Mouse (Mus musculus): ENCODE measurements at regions not wholly inside any gene's neighbourhood (a gene's known extent, or its start where the extent isn't known, plus 50 kb on each side); places are given as distances from the start of the nearest gene placed in this dataset.

DNA sequence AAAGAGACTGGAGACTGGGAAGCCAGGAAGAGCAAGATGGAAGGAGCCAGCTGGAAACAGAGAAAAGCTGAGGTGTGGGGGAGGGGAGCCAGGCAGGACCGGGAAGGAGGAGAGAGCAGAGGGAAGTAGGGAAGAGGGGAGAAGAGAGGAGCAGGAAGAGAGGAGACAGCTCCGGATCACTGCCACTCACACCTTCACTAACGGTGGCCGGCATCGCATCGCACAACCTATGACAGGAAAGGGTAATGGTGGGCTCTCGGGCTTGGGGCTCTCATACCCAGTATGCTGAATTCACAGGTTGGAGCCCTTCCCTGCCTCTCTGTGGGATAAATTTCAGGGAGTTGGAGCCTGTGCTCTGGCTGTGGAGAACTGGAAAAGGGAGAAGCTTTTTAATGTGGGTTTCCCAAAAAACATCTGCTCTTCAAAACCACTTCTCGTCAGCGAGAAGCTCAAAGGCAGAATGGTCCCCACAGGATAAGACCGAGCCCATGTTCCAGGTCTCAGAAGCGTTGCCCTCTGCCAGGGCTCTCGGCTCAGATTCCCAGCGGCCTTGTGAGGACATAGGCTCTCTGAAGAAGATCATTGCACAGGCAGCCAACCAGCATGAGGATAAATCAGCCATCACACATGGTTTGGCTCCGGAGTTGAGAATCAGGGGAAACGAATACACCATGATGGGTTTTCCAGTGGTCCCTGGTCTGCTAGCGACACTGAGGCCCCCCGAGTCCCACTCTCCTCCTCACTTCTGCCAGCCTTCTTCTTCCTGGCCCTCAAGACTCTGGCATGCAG is 53.8 kb upstream of the Coro2b start:
- no peak for DNase-seq (ENCODE audit: low spot score in 2 of 2)

- no peak for DNase-seq (ENCODE audit: low spot score in 2 of 2)
These were observed 54.3 kb upstream of the Coro2b start for GRCm38 (mm10) chr9:62591196-62591485.

DNA sequence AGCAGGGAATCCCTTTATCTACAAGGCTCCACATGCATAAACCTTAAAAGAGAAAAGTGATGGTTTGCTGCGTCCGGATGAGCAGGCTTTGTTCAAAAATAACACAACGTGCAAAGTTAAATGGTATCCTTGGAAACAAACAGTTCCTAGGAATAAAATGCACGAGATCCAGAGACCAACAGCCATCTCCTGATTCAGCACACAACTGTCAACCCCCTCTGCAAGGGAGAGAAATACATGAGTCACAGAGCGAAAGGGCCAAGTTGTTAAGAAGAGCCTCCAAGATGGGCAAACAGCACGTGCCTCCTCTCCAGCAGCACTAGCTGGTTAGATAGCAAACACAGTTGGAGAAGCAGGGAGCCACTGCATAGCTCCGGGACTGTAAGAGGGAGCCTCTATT is 61.2 kb upstream of the Coro2b start:
- no peak for DNase-seq (ENCODE audit: low spot score in 2 of 2)

DNA sequence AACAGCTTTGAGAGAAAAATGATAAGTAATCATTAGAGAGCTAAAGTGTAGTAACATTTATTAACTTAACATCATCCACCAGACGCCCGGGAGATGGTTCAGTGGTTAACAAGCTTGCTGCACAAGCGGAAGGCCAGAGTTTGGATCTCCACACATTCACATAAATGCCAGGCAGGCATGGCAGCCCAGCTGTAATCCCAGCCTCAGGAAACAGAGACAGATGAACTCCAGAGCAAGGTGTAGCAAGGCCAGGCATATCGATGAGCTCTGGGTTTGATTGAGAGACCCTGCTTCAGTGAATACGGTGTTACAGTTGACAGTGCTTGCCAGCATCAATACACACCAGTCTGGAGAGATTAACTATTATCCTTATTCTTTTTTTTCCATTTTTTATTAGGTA is 62.1 kb upstream of the Coro2b start:
- peak in 1 of 2 experiments; percentile 2 for DNase-seq (ENCODE audit: low spot score in 2 of 2)

GRCm38 (mm10) chr9:62610526-62610925 is 67.1 kb upstream of the Itga11 start:
- no peak for DNase-seq (ENCODE audit: low spot score in 2 of 2)

GRCm38 (mm10) chr9:62611452-62611851 is 66.2 kb upstream of the Itga11 start:
- DNase-seq (ENCODE audit: low spot score in 2 of 2), result no peak

- no peak for DNase-seq (ENCODE audit: low spot score in 2 of 2)
These were observed 64.6 kb upstream of the Itga11 start for GRCm38 (mm10) chr9:62613053-62613452.

GRCm38 (mm10) chr9:62613806-62614205 is 63.8 kb upstream of the Itga11 start:
- no peak for DNase-seq (ENCODE audit: low spot score in 2 of 2)

GRCm38 (mm10) chr9:62614950-62615349 is 62.7 kb upstream of the Itga11 start:
- DNase-seq (ENCODE audit: low spot score in 2 of 2), result no peak

- DNase-seq (ENCODE audit: low spot score in 2 of 2), result no peak
These were observed 61.8 kb upstream of the Itga11 start for GRCm38 (mm10) chr9:62615799-62616198.

DNA sequence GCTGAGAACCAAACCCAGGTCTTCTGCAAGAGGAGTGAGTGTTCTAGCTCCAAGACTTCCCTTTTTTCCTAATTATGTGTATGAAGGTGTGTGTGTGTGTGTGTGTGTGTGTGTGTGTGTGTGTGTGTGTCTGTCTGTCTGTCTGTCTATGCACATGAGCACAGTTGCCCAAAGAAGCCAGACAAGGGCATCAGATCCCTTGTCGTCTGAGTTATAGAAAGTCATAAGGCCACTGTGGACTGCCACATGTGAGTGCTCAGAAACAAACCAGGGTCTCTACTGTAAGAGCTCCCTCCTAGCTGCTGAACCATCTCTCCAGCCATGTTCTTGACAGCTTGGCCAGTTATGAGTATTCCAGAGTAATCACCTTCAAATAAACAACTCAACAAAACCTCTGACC is 58.6 kb upstream of the Itga11 start:
- DNase-seq (ENCODE audit: low spot score in 2 of 2), result no peak

DNA sequence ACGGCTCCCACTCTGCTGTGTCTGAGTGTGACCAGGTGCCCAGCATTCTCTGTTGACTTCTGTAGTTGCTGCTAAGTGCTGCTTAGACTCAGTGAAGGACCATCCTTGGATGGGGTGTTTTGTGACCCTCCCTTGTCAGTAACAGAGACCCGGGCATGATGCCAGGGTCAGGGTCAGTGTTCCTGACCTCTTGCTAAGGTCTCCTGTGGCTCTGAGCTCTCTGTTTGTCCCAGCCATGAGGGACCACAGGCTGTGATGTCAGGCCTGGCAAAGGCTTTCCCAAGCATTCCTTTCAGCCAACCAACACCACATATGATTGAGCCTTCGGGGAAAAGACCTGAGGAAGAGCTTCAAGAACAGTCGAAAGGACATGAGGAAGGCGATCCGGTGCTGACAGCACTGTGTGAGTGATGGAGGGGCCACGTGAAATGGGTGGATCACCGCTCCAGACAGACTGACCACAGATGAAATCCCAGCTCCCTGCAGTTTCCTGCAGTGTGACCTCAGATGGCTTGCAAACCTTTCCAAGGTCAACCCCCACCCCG is 56.7 kb upstream of the Itga11 start:
- DNase-seq (ENCODE audit: low spot score in 2 of 2), result no peak

- DNase-seq (ENCODE audit: low spot score in 2 of 2), result no peak
These were observed 55.5 kb upstream of the Itga11 start for GRCm38 (mm10) chr9:62622106-62622505.

DNA sequence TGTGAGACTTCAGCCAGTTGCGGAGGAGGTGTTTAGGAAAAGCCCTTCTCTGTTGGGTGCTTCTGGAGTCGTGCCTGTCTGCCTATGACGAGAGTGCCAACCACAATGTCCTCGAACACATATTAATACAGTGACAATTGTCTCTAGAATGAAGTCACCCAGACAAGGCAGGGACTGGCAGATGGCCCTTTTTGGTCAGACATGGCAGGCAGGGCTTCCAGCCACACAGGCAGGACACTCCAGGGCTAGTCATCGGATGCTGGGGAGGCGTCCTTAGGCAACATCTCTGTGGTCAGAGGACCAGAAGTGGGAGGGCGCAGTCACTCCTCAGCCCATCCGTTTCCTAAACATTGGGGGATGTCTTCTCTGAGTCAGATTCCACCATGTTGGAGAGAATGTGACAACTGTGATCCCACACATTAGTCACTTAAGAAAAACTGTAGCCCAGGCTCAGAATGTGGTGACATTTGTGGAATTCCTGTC is 53.0 kb upstream of the Itga11 start:
- DNase-seq (ENCODE audit: low spot score in 2 of 2), result no peak

DNA sequence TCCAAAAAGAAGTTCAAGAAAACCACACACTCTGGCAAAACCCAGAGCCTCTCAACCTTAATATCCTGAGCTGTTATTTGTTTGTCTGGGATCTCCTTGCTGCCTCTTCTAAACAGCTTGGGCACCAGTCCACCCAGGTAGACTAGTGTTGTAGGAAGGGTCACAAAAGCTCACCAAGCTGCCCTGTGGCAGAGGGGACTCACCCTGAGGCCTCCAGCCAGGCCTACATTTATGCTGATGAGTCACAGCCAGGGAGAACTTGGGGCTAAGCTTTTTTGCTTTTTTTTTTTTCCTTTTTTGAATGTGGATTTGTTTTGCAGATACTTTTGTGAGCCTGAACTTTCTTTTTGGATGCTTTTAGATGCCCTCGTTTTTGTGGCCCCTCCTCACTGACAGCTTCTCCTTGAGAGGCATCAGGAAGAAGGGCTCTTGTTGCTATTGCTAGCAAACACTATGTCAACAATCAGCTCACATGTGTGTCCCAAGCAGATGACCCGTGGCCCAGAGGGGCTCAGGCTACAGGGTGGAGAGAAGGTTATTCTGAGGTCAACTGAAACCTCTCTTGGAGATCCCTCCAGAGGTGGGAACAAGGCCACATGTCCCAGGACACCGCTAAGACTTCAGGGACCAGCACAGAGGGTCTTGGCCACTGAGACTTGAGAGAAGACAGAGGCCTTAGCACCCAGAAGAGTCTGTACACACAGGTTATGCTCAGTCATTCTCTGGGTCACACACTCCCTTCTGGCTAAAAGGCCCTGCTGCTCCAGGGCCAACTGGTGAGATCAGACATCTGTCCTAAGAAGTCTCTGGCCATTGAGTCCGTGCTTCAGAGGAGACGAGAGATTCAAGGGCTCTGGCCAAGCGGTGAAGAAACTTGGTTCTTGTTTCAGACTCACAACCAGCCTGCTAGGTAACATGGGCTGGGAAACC is 50.3 kb upstream of the Itga11 start:
- DNase-seq (ENCODE audit: low spot score in 2 of 2), result no peak

Data from spleen, postnatal 10 days (tissue).